Mouse (Mus musculus): ENCODE measurements around the gene Zfyve19. TPM values are rescaled to one million over a fixed set of nuclear protein-coding genes. Genes with fewer than 3 reads are reported as not detected.

Gene Zfyve19
- polyA plus RNA-seq (2015; fragmentation: Nextera tagmentation; extraction: Ambion mirVana) = 54.8 and 58.9 TPM in 2 replicates

- peak; percentile 97 for ATAC-seq (ENCODE audit: low read depth)
- Histone ChIP-seq H3K27ac (replicated peaks) (peak within 1 kb of the TSS; percentile 87), H3K4me1 (replicated peaks) (peaks cover 21% of the 10 kb centered on the region), H3K4me2 (peak within 1 kb of the TSS; percentile 63), H3K9me3 (no peaks in the 10 kb centered on the region), H3K36me3 (peaks cover 33% of the 10 kb centered on the region), H3K9ac (peak within 1 kb of the TSS; percentile 80), H3K27me3 (no peaks in the 10 kb centered on the region), H3K4me3 (peak within 1 kb of the TSS; percentile 65)
- WGBS = under 1% methylated on average over 51 of the region's 51 CpGs
Measured at GRCm38 (mm10) chr2:119208344-119209175, at the start of gene Zfyve19, which contains the start of gene Dnajc17. Gene Zfyve19 (plus strand): TSS chr2:119208617. Gene Dnajc17 (minus strand): TSS chr2:119208795.

- no peak overlapping the region for H3K27ac ChIP-seq (replicated peaks)
- H3K9ac ChIP-seq = 0 out of 2 replicates have a peak overlapping the region, but pooled peaks have one; percentile 22
- H3K27me3 ChIP-seq = peaks cover 31% of the 10 kb centered on the region
- H3K9me3 ChIP-seq = no peaks in the 10 kb centered on the region
- no peak overlapping the region for H3K4me2 ChIP-seq
- peaks cover 6% of the 10 kb centered on the region for H3K4me1 ChIP-seq (replicated peaks)
- no peak for ATAC-seq (ENCODE audit: low read depth)
- H3K36me3 ChIP-seq = no peaks in the 10 kb centered on the region
- WGBS = 12% methylated on average over 2 of the region's 2 CpGs
- H3K4me3 ChIP-seq = no peak overlapping the region
Measured at GRCm38 (mm10) chr2:119161247-119161646, 47.2 kb upstream of the Zfyve19 start.

GRCm38 (mm10) chr2:119163135-119163534 is 45.3 kb upstream of the Zfyve19 start:
- Histone ChIP-seq H3K9ac (no peak overlapping the region), H3K27me3 (peaks cover 50% of the 10 kb centered on the region), H3K27ac (replicated peaks) (no peak overlapping the region), H3K36me3 (no peaks in the 10 kb centered on the region), H3K4me1 (replicated peaks) (peaks cover 17% of the 10 kb centered on the region), H3K9me3 (no peaks in the 10 kb centered on the region), H3K4me3 (no peak overlapping the region), H3K4me2 (no peak overlapping the region)
- no peak for ATAC-seq (ENCODE audit: low read depth)
- WGBS = 69% methylated on average over 3 of the region's 3 CpGs

GRCm38 (mm10) chr2:119163999-119164398 is 44.4 kb upstream of the Zfyve19 start:
- H3K4me1 ChIP-seq (replicated peaks) = peaks cover 17% of the 10 kb centered on the region
- H3K4me3 ChIP-seq = no peak overlapping the region
- H3K9ac ChIP-seq = no peak overlapping the region
- no peak overlapping the region for H3K4me2 ChIP-seq
- H3K27ac ChIP-seq (replicated peaks) = no peak overlapping the region
- H3K27me3 ChIP-seq = peaks cover 59% of the 10 kb centered on the region
- WGBS = 87% methylated on average over 4 of the region's 4 CpGs
- no peaks in the 10 kb centered on the region for H3K36me3 ChIP-seq
- no peak for ATAC-seq (ENCODE audit: low read depth)
- H3K9me3 ChIP-seq = no peaks in the 10 kb centered on the region

- Histone ChIP-seq H3K36me3 (no peaks in the 10 kb centered on the region), H3K9me3 (no peaks in the 10 kb centered on the region), H3K27me3 (peaks cover 67% of the 10 kb centered on the region), H3K4me3 (no peak overlapping the region), H3K27ac (replicated peaks) (no peak overlapping the region), H3K4me1 (replicated peaks) (peaks cover 17% of the 10 kb centered on the region), H3K4me2 (no peak overlapping the region), H3K9ac (no peak overlapping the region)
- no peak for ATAC-seq (ENCODE audit: low read depth)
Measured at GRCm38 (mm10) chr2:119165401-119165800, 43.0 kb upstream of the Zfyve19 start.

- Histone ChIP-seq H3K9ac (peak within 1 kb of the TSS; percentile 62), H3K9me3 (no peaks in the 10 kb centered on the region), H3K4me1 (replicated peaks) (peaks cover 30% of the 10 kb centered on the region), H3K27me3 (peaks cover 67% of the 10 kb centered on the region), H3K4me2 (peak within 1 kb of the TSS; percentile 99), H3K27ac (replicated peaks) (no peak within 1 kb of the TSS), H3K4me3 (peak within 1 kb of the TSS; percentile 53), H3K36me3 (no peaks in the 10 kb centered on the region)
- WGBS = 1% methylated on average over 60 of the region's 60 CpGs
- ATAC-seq (ENCODE audit: low read depth) = peak; percentile 63
Measured at GRCm38 (mm10) chr2:119166901-119167865, 41.2 kb upstream of the Zfyve19 start, which contains the start of gene Gchfr. Gene Gchfr (plus strand): TSS chr2:119167773.

GRCm38 (mm10) chr2:119167866-119168256 is 40.6 kb upstream of the Zfyve19 start:
- Histone ChIP-seq H3K4me1 (replicated peaks) (peaks cover 36% of the 10 kb centered on the region), H3K36me3 (no peaks in the 10 kb centered on the region), H3K4me2 (peak overlapping the region; percentile 99), H3K27ac (replicated peaks) (no peak overlapping the region), H3K27me3 (peaks cover 66% of the 10 kb centered on the region), H3K9ac (peak overlapping the region; percentile 62), H3K9me3 (no peaks in the 10 kb centered on the region), H3K4me3 (peak overlapping the region; percentile 53)
- 4% methylated on average over 26 of the region's 26 CpGs for WGBS
- no peak; the same call in 1 of the 2 replicates for ATAC-seq (ENCODE audit: low read depth)

- ATAC-seq (ENCODE audit: low read depth) = no peak
- peaks cover 59% of the 10 kb centered on the region for H3K4me1 ChIP-seq (replicated peaks)
- H3K36me3 ChIP-seq = no peaks in the 10 kb centered on the region
- WGBS = 80% methylated on average over 2 of the region's 2 CpGs
- no peaks in the 10 kb centered on the region for H3K9me3 ChIP-seq
- H3K27ac ChIP-seq (replicated peaks) = no peak overlapping the region
- H3K27me3 ChIP-seq = peaks cover 49% of the 10 kb centered on the region
- no peak overlapping the region for H3K4me2 ChIP-seq
- no peak overlapping the region for H3K4me3 ChIP-seq
- H3K9ac ChIP-seq = no peak overlapping the region
Measured at GRCm38 (mm10) chr2:119170282-119170681, 38.1 kb upstream of the Zfyve19 start.

GRCm38 (mm10) chr2:119171574-119171973 is 36.8 kb upstream of the Zfyve19 start:
- no peaks in the 10 kb centered on the region for H3K9me3 ChIP-seq
- no peak for ATAC-seq (ENCODE audit: low read depth)
- H3K4me3 ChIP-seq = no peak overlapping the region
- 0 out of 2 replicates have a peak, but pooled peaks cover 3% of the 10 kb centered on the region for H3K36me3 ChIP-seq
- no peak overlapping the region for H3K27ac ChIP-seq (replicated peaks)
- H3K9ac ChIP-seq = no peak overlapping the region
- 68% methylated on average over 8 of the region's 8 CpGs for WGBS
- H3K4me1 ChIP-seq (replicated peaks) = peaks cover 59% of the 10 kb centered on the region
- peaks cover 36% of the 10 kb centered on the region for H3K27me3 ChIP-seq
- H3K4me2 ChIP-seq = no peak overlapping the region

GRCm38 (mm10) chr2:119172446-119172845 is 36.0 kb upstream of the Zfyve19 start:
- ATAC-seq (ENCODE audit: low read depth) = no peak
- Histone ChIP-seq H3K4me2 (peak overlapping the region; percentile 34; the same call in 1 of the 2 replicates), H3K36me3 (peaks cover 11% of the 10 kb centered on the region; the same call in 1 of the 2 replicates), H3K9me3 (no peaks in the 10 kb centered on the region), H3K27me3 (peaks cover 28% of the 10 kb centered on the region), H3K4me3 (no peak overlapping the region), H3K4me1 (replicated peaks) (peaks cover 50% of the 10 kb centered on the region), H3K9ac (peak overlapping the region; percentile 13; the same call in 1 of the 2 replicates), H3K27ac (replicated peaks) (peak overlapping the region; percentile 30)
- WGBS = 58% methylated on average over 7 of the region's 7 CpGs

- peaks cover 16% of the 10 kb centered on the region for H3K36me3 ChIP-seq
- WGBS = 11% methylated on average over 13 of the region's 13 CpGs
Measured at GRCm38 (mm10) chr2:119172862-119173576, 35.4 kb upstream of the Zfyve19 start.

More at GRCm38 (mm10) chr2:119172862-119173576, 35.4 kb upstream of the Zfyve19 start:
- ATAC-seq (ENCODE audit: low read depth) = peak; percentile 47; the same call in 1 of the 2 replicates
- H3K9ac ChIP-seq = peak overlapping the region; percentile 13; the same call in 1 of the 2 replicates
- H3K27ac ChIP-seq (replicated peaks) = peak overlapping the region; percentile 30
- peak overlapping the region; percentile 34 for H3K4me2 ChIP-seq
- H3K27me3 ChIP-seq = peaks cover 22% of the 10 kb centered on the region
- no peaks in the 10 kb centered on the region for H3K9me3 ChIP-seq
- H3K4me1 ChIP-seq (replicated peaks) = peaks cover 45% of the 10 kb centered on the region
- no peak overlapping the region for H3K4me3 ChIP-seq

Data from neural tube, embryonic 13.5 days (tissue).